Mouse (Mus musculus): Measurements from ENCODE around the gene Smim27.

GRCm38 (mm10) chr4:40309682-40310081, 40.3 kb downstream of the Smim27 start:
- no peak for TF ChIP-seq TCF12 (IDR thresholded peaks at IDR 0.05; ENCODE audit: insufficient read depth, poor library complexity, severe bottlenecking)
- no peak for TF ChIP-seq POLR2A (IDR thresholded peaks at IDR 0.05; ENCODE audit: insufficient read length, low read depth)
- no peak for TF ChIP-seq SRF (IDR thresholded peaks at IDR 0.05; ENCODE audit: control insufficient read depth, insufficient read length, low read depth)
- TF ChIP-seq MYOG (IDR thresholded peaks at IDR 0.05; ENCODE audit: control insufficient read depth in 1 of 3, insufficient read depth in 1 of 3, insufficient read length in 2 of 3, low read depth in 2 of 3) = no peak
- TF ChIP-seq E2F4 (IDR thresholded peaks at IDR 0.05; ENCODE audit: insufficient read depth) = no peak
- no peak for TF ChIP-seq USF1 (IDR thresholded peaks at IDR 0.05; ENCODE audit: low read depth)
- no peak for TF ChIP-seq CEBPB (IDR thresholded peaks at IDR 0.05; ENCODE audit: insufficient read depth, poor library complexity, severe bottlenecking)
